Mouse (Mus musculus): ENCODE data around the gene Ndfip2.

The Ndfip2 gene

DNA sequence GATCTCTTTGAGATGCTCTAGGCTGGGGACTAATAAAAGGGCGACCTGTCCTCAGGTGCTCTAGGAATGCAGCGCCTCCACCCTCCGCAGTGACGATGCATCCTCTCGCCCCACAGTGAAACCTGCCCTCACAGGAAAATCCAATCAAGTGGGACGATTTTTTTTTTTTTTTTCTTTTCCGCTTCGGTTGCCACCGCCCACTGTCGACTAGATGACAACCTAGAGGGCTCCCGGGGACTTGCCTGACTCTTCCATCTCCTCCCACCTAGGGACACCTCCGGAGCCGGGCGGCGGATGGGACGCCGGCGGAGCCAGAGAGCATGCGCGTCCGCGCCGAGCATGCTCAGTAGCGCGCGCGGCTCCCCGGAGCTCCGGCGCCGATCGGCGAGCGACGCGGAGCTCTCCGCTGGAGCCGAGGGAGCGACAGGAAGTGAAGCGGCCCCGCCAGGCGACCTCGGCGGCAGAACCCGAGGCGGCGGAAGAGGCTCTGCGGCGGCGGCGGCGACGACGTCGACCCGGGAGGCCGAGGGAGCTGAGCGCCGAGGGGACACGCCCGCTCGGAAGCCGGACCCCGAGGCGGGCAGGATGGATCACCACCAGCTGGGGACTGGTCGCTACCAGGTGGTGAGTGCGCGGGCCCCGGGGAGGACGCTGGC is at the start of gene Ndfip2:
Gene Ndfip2 (plus strand): TSS at position 195 of the 656 bp plus-strand sequence.
- peak; percentile 87 for DNase-seq (ENCODE audit: low spot score)

GRCm38 (mm10) chr14:105219525-105220376 is 38.6 kb upstream of the Ndfip2 start:
- DNase-seq (ENCODE audit: low spot score), result no peak

GRCm38 (mm10) chr14:105222240-105222639 is 36.1 kb upstream of the Ndfip2 start:
- no peak for DNase-seq (ENCODE audit: low spot score)

DNA sequence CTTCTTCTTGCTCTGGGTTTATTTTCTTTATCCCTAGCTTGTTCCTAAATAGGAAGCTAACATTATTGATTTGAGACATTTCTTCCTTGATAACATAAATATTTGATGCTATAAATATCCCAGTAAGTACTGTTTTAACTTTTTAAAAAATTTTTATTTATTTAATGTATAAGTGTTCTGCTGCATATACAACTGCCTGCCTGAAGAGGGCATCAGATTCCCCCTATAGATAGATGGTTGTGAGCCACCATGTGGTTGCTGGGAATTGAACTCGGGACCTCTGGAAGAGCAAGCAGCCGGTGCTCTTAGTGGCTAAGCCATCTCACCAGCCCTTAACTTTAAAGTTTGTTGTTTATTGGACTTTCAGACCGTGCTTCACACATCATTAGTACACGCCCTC is 32.6 kb upstream of the Ndfip2 start:
- no peak for DNase-seq (ENCODE audit: low spot score)

DNA sequence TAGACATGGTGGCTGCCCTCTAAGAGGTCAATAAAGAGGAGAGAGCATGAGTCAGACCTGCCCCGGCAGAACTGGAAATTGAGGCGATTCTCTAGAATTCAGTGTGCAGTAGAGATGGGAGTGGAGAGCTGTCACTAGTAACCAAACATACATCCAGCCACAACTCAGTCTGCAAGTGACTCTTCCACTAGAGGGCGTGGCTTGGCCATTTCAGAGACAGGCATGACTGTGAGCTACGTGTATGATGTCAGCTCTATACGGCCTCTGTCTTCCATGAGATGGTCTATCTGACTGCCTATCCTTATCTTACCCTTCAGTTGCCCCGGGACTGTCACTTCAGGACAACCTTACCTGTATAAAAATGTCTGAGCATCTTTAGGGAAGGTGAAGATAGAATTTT is 26.0 kb upstream of the Ndfip2 start:
- peak; percentile 20 for DNase-seq (ENCODE audit: low spot score)

DNA sequence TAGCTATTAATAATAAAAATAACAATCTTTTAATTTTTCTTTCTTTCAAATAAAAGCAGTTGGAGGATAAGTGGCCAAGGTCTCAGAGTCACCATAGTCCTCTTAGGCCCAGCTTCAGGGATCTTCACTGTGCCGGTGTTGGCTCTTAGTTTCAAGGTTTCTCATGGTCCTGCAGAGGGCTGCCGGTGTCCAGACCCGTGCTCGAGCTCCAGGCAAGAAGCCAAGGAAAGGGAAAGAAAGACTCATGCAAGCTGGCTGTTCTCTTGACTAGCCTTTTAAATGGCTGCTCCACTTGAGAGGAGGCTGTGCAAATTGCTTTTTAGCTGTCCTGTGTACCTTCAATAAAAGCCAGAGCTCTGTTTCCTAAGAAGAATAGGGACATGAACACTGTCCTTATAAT is 21.8 kb upstream of the Ndfip2 start:
- no peak for DNase-seq (ENCODE audit: low spot score)

- no peak for DNase-seq (ENCODE audit: low spot score)
Observed at GRCm38 (mm10) chr14:105237736-105238135, 20.6 kb upstream of the Ndfip2 start.

- DNase-seq (ENCODE audit: low spot score), result no peak
Observed at GRCm38 (mm10) chr14:105238450-105239038, 19.8 kb upstream of the Ndfip2 start.

DNA sequence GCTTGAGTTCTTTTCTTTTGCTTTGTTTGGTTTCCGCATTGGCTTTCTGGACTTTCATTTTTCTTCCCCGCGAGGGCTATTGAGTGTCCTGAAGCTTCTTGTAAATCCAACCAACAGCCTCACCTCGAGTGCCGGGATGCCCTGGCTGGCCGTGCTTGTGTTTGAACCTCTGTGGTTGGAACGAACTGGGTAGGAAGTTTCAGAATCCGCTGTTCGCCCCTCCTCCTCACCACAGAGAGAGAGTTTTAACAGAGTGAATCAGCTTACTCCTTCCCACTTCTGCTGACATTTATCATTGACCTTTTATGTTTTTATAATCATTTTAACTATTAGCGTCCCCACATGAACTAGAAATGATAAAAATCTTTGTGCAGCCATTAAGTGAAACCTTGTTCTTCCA is 18.3 kb upstream of the Ndfip2 start:
- DNase-seq (ENCODE audit: low spot score), result no peak

- DNase-seq (ENCODE audit: low spot score), result no peak
Observed at GRCm38 (mm10) chr14:105243805-105244443, 14.4 kb upstream of the Ndfip2 start.

DNA sequence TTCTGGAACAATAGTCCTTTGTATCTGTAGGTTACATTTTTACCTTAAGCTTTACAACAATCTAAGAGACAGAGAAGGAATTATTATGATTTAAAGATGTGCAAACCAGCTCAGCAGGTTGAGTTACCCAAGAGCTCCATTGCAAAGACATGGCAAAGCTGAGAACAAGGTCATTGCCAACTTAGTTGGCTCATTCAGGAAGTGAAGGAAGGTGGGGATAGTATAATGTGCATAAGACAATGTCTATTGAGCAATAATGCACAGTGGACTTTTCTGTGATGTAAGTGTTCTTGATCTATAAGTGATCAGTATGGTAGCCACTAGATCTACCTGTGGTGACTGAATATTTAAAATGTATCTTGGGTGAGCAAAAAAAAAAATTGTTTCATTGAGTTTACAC is 7.3 kb upstream of the Ndfip2 start:
- no peak for DNase-seq (ENCODE audit: low spot score)

DNA sequence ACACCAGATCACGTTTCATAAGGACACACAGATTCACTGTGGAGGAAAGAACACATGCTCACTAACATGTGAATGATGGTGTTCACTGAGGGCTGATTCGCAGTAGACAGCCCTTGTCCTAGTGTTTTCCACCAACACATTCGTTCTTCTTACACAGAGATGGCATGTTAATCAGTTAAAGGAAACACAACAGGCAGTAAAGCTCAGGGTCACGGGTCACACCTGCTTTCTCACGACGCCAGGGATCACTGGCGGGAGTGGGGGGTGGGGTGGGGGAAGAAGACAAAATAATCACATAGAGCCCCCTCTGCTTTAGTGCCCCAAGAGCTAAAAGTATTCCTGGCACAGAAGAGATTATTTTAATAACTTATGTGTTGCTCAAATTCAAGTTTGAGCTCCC is 5.1 kb upstream of the Ndfip2 start:
- no peak for DNase-seq (ENCODE audit: low spot score)

GRCm38 (mm10) chr14:105254401-105254800 is 4.0 kb upstream of the Ndfip2 start:
- no peak for DNase-seq (ENCODE audit: low spot score)

GRCm38 (mm10) chr14:105255620-105256019 is 2.8 kb upstream of the Ndfip2 start:
- no peak for DNase-seq (ENCODE audit: low spot score)

GRCm38 (mm10) chr14:105259035-105259880 is 885 bp downstream of the Ndfip2 start:
- DNase-seq (ENCODE audit: low spot score), result no peak

DNA sequence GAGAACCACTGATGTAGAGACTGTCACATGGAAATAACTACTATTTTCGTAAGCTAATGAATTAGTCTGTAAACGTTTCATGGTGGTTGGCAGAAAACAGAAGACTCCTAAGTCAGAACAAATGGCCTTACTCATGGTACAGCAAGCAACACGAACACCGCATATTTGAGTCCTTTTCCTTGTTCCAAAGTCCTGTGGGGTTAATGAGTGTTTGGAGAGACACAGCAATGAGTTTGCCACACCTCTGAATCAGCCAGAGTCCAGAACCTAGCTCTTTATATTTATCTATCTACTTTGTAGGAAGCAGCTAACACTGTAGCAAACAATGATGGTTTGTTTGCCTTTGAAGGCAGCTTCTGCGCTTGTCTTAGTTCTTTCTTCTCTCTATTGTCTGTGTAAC is 4.5 kb downstream of the Ndfip2 start:
- DNase-seq (ENCODE audit: low spot score), result peak; percentile 62

DNA sequence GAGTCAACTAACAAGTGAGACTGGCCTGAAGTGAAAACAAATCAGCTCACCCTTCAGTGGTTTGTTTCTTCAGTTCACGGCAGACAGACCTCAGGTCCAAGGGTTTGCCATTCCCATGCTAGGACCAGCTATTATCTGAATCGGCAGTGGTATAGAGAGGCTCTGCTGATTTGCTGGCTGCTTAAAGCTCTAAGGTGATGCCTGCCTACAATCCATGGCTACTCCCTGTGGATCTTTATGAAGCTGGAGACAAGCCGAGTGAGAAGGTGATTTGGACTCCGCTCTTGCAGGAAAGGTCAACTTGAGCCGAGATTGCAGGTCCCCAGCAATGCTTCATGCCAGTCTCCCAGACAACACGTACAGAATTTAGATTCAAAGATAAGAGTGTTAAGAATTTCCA is 8.7 kb downstream of the Ndfip2 start:
- DNase-seq (ENCODE audit: low spot score), result no peak

DNA sequence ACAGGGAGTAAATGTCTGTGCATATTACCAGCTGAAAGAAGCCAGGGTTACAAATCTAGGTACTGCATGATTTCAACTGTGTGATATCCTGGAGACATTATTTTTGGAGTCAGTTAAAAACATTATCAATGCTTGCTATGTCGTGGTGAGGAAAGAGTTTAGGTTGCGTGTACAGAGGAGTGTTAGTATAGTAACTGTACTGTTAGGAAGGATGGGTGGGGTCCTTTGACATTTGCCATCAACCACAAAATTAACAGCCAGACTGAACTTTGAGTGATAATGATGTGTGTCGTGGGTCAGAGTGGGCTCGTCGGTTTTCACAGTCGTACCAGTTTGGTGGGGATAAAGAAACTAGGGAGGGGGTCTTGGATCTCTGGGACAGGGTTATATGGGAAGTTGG is 13.7 kb downstream of the Ndfip2 start:
- no peak for DNase-seq (ENCODE audit: low spot score)

- DNase-seq (ENCODE audit: low spot score), result no peak
Observed at GRCm38 (mm10) chr14:105272539-105272938, 14.2 kb downstream of the Ndfip2 start.

DNA sequence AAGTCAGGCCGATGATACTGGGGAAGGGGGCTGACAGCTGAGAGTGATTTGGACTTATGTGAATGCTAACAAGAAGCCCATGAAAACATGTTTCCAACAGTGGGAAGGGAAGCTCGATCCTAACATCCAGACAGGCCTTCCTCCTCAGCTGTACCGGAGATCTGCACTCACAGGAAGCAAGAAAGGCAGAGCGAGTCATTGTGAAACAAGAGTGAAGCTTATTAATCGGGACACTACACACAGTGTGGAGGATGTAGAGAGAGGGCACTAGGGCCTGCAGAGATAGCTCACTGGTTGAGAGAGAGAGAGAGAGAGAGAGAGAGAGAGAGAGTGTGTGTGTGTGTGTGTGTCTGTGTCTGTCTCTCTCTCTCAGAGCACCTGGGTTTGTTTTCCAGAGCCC is 16.8 kb downstream of the Ndfip2 start:
- DNase-seq (ENCODE audit: low spot score), result no peak

DNA sequence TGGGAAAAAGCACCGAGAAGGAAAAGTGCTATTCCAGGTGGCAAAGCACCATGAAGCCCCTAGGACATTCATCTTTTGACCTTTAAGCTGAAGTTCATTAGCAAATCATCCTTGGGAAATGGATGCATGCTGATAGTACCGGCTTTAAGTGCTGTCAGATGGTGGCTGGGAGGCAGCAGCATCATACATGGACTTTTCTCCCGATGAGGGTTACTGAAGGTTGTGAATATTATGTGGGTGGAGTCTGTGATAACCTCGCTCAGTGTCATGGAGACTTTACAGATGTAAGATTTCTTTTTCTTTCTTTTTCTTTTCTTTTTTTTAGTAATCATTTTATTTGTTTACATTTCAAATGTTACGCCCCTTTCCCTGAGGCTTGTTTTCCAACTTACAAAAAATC is 18.9 kb downstream of the Ndfip2 start:
- no peak for DNase-seq (ENCODE audit: low spot score)

GRCm38 (mm10) chr14:105284062-105284461 is 25.7 kb downstream of the Ndfip2 start:
- no peak for DNase-seq (ENCODE audit: low spot score)

Measured in yolk sac, embryonic 10.5 days (tissue).